Mouse (Mus musculus) stomach, embryonic 16.5 days (tissue): ENCODE results near the gene Sbf2. TPM values are rescaled to one million over a fixed set of nuclear protein-coding genes. Genes with fewer than 3 reads are reported as not detected.

Experiments
- ATAC-seq: fragments of 200-750 bp; cut with Nextera tagmentation; 2 replicates; pipeline ENCODE4 v1.8.0; 2017; ENCODE audit warnings: moderate number of reproducible peaks, moderate TSS enrichment; ENCODE audit not compliant: insufficient read depth, low FRiP score
- H3K27ac ChIP-seq: fragments of 300-500 bp; sonication (generic); 2 replicates; pipeline ENCODE4 v1.5.1; 2014; ENCODE audit warnings: low read length
- H3K27me3 ChIP-seq: fragments of 300-500 bp; sonication (generic); 2 replicates; pipeline ENCODE4 v1.6.1; 2014; ENCODE audit warnings: low read length, control low read depth, mixed read lengths; ENCODE audit not compliant: control insufficient read depth, insufficient read depth
- H3K36me3 ChIP-seq: fragments of 300-500 bp; sonication (generic); 2 replicates; pipeline ENCODE4 v1.6.1; 2014; ENCODE audit warnings: low read length; ENCODE audit not compliant: control insufficient read depth, insufficient read depth
- H3K4me1 ChIP-seq: fragments of 300-500 bp; sonication (generic); 2 replicates; pipeline ENCODE4 v1.6.1; 2014; ENCODE audit warnings: low read length, control low read depth, mixed read lengths; ENCODE audit not compliant: control insufficient read depth, insufficient read depth
- H3K4me2 ChIP-seq: fragments of 300-500 bp; sonication (generic); 2 replicates; pipeline ENCODE4 v1.6.1; 2014; ENCODE audit warnings: low read depth, low read length, mixed read lengths
- H3K4me3 ChIP-seq: fragments of 300-500 bp; sonication (generic); replicated peaks from 2 replicates; pipeline ENCODE4 v1.5.1; 2014; ENCODE audit warnings: mild to moderate bottlenecking, low read length
- H3K9ac ChIP-seq: fragments of 300-500 bp; sonication (generic); 2 replicates; pipeline ENCODE4 v1.6.1; 2014; ENCODE audit warnings: low read length
- H3K9me3 ChIP-seq: fragments of 300-500 bp; sonication (generic); replicated peaks from 2 replicates; pipeline ENCODE4 v1.6.1; 2016; ENCODE audit warnings: low read length, control low read depth; ENCODE audit not compliant: control insufficient read depth
- WGBS: fragments of 180-500 bp; shearing (Covaris S2); extraction: QIAGEN DNeasy Blood & Tissue Kit; methylation state at CpG from one replicate; pipeline ENCODE4 v1.1.7; 2014; 5-methylcytosine and 5-hydroxymethylcytosine counted together
- polyA plus RNA-seq: library from polyadenylated mRNA; unstranded; fragments of >200 nt; fragmentation: Nextera tagmentation; extraction: Ambion mirVana; gene quantifications from 2 replicates; pipeline ENCODE4 v1.2.1, GENCODE M21; 2015

Gene Sbf2
- polyA plus RNA-seq, 1 experiment from 2014 or later, result 31.6 TPM

DNA sequence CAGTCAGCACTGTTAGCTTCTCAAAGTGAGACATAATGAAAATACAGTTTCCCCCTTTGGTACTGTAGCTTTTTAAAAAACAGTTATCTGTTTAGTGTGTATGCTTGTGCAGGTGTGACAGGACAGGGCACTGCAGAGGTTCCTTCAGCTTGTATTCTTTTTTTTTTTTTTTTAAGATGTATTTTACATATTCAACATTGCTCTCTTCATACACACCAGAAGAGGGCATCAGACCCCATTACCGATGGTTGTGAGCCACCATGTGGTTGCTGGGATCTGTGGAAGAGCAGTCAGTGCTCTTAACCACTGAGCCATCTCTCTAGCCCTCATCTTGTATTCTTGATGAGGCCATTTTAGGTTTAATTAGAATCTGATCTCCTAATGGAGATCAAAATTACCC is 289.9 kb downstream of the Sbf2 start:
- Histone ChIP-seq H3K9me3 (no peaks in the 10 kb centered on the region), H3K4me3 (no peak overlapping the region), H3K36me3 (peaks cover 15% of the 10 kb centered on the region), H3K4me1 (no peaks in the 10 kb centered on the region), H3K27me3 (no peaks in the 10 kb centered on the region), H3K4me2 (no peak overlapping the region), H3K9ac (no peak overlapping the region), H3K27ac (no peak overlapping the region)
- WGBS, result 97% methylated on average over 1 of the region's 1 CpGs
- no peak for ATAC-seq

GRCm38 (mm10) chr7:110321106-110321505 is 293.6 kb downstream of the Sbf2 start:
- H3K4me2 ChIP-seq, result no peak overlapping the region
- no peak overlapping the region for H3K27ac ChIP-seq
- H3K27me3 ChIP-seq, result no peaks in the 10 kb centered on the region
- no peak overlapping the region for H3K4me3 ChIP-seq
- no peak overlapping the region for H3K9ac ChIP-seq
- no peak for ATAC-seq
- WGBS, result 73% methylated on average over 5 of the region's 5 CpGs
- no peaks in the 10 kb centered on the region for H3K9me3 ChIP-seq
- peaks cover 10% of the 10 kb centered on the region for H3K36me3 ChIP-seq
- no peaks in the 10 kb centered on the region for H3K4me1 ChIP-seq

DNA sequence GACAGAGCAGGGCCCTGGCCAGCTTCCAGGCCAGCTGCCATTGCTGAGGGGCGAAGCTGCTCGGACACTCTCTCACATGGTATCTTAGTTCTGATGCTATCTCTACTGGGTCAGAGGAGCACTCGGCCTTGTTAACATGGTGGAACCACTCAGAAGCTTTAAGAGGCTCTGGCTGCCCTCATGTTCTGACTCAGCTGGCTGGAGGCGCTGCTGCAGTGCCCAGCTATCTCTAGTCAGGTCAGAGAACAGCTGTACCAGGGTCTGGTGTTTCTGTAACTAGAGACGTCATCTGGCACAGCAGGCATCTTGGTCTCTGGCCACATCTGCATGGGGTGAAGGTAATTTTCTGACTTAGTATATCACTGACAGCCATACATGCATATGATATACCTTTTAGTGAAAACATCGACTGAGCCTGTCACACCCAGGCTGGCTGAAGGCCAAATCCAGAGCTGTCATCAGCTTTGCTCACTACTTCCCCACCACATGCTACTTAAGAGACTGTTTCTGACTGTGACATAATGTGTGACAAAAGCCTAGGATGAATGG is 295.7 kb downstream of the Sbf2 start:
- Histone ChIP-seq H3K27ac (no peak overlapping the region), H3K36me3 (0 out of 2 replicates have a peak, but pooled peaks cover 11% of the 10 kb centered on the region), H3K27me3 (no peaks in the 10 kb centered on the region), H3K9ac (no peak overlapping the region), H3K4me3 (no peak overlapping the region), H3K4me1 (no peaks in the 10 kb centered on the region), H3K9me3 (no peaks in the 10 kb centered on the region), H3K4me2 (no peak overlapping the region)
- no peak for ATAC-seq
- 66% methylated on average over 6 of the region's 6 CpGs for WGBS

GRCm38 (mm10) chr7:110317412-110317811 is 297.3 kb downstream of the Sbf2 start:
- Histone ChIP-seq H3K4me2 (no peak overlapping the region), H3K4me3 (no peak overlapping the region), H3K36me3 (0 out of 2 replicates have a peak, but pooled peaks cover 11% of the 10 kb centered on the region), H3K4me1 (no peaks in the 10 kb centered on the region), H3K9ac (no peak overlapping the region), H3K27me3 (no peaks in the 10 kb centered on the region), H3K9me3 (no peaks in the 10 kb centered on the region), H3K27ac (no peak overlapping the region)
- 84% methylated on average over 4 of the region's 4 CpGs for WGBS
- ATAC-seq, result no peak

DNA sequence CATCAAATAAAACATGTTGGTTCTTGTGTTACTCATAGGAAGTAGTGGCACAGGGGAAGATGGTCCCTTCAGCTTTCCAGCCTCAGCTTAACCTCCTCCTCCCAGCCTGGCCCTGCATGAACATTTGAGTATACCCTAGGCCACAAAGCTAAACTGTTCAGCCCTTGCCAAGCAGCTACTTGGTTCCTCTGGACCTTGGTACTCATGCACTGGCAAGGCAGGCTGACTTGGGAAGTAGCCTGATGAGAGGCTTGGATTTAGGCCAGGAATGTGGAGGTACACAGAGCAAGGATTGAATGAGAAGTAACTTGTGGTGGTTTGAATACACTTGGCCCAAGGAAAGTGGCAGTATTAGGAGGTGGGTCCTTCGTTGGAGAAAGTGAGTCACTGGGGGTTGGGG is 299.4 kb downstream of the Sbf2 start:
- Histone ChIP-seq H3K4me1 (no peaks in the 10 kb centered on the region), H3K4me2 (no peak overlapping the region), H3K9ac (no peak overlapping the region), H3K4me3 (no peak overlapping the region), H3K9me3 (no peaks in the 10 kb centered on the region), H3K27me3 (no peaks in the 10 kb centered on the region), H3K27ac (no peak overlapping the region), H3K36me3 (0 out of 2 replicates have a peak, but pooled peaks cover 17% of the 10 kb centered on the region)
- no peak for ATAC-seq
- WGBS, result 87% methylated on average over 1 of the region's 1 CpGs

DNA sequence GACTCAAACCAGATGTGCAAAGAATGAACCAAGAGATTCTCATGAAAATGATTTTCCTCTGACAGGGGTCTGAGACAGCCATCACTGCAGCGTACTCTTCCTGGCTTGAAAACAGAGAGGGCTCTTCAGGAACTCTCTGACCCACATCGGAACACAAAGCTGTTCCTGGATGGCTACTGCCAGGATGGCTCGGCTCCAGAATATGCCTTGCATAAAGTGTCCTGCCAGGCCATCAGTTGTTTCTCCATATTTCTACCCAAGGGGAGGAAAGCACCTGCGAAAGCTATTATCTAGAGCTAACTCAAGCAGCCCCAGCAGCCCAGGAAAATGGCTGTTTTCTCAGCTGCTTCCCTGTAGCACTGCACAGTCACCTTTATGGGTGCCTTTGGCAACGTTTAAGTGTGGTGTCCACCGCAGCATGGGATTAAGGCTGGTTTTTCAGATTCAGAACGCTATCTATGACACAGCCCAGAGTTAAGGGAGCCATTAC is 300.3 kb downstream of the Sbf2 start:
- ATAC-seq, result no peak
- no peak overlapping the region for H3K27ac ChIP-seq
- WGBS, result 88% methylated on average over 7 of the region's 7 CpGs
- H3K4me2 ChIP-seq, result no peak overlapping the region
- H3K36me3 ChIP-seq, result 0 out of 2 replicates have a peak, but pooled peaks cover 17% of the 10 kb centered on the region
- H3K4me3 ChIP-seq, result no peak overlapping the region
- no peaks in the 10 kb centered on the region for H3K4me1 ChIP-seq
- H3K27me3 ChIP-seq, result no peaks in the 10 kb centered on the region
- H3K9ac ChIP-seq, result no peak overlapping the region
- no peaks in the 10 kb centered on the region for H3K9me3 ChIP-seq

DNA sequence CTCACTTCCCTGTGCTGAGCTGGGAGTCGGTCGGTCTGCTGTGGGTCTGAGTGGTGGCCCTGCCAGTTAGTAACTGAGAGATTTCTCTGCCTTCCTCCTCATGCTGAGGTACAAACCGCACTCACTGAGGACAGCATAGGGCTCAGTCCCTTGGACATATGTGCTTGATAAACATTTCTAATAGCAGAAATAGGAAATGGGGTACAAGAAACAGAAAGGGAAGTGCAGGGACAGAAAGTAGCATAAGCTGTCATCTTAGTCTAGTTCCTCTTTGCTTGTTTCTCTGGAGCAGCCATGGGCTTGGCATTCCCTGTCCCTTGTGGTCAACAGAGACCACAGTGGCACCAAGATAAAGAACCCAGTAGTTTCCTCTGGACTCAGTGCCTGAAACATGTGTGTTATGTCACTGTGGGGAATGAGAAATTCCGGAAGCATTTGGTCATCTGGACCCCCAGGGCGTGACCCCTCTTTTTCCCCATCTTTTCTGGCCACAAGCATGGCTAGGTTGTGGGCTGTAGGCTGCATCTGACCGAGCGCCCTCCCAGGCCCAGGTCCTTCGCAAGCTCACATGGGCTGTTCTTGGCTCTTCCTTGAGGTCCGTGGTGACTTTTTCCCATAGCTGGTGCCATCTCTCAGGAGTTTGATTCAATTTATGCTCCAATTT is 301.2 kb downstream of the Sbf2 start:
- ATAC-seq, result no peak
- WGBS, result 86% methylated on average over 9 of the region's 9 CpGs
- no peaks in the 10 kb centered on the region for H3K27me3 ChIP-seq
- no peak overlapping the region for H3K27ac ChIP-seq
- H3K4me3 ChIP-seq, result no peak overlapping the region
- no peaks in the 10 kb centered on the region for H3K4me1 ChIP-seq
- 0 out of 2 replicates have a peak, but pooled peaks cover 17% of the 10 kb centered on the region for H3K36me3 ChIP-seq
- H3K9ac ChIP-seq, result no peak overlapping the region
- H3K9me3 ChIP-seq, result no peaks in the 10 kb centered on the region
- no peak overlapping the region for H3K4me2 ChIP-seq

- 86% methylated on average over 8 of the region's 8 CpGs for WGBS
- H3K27me3 ChIP-seq, result no peaks in the 10 kb centered on the region
- 0 out of 2 replicates have a peak, but pooled peaks cover 6% of the 10 kb centered on the region for H3K36me3 ChIP-seq
- no peak for ATAC-seq
- no peaks in the 10 kb centered on the region for H3K9me3 ChIP-seq
- no peak overlapping the region for H3K9ac ChIP-seq
- no peaks in the 10 kb centered on the region for H3K4me1 ChIP-seq
- no peak overlapping the region for H3K4me2 ChIP-seq
- no peak overlapping the region for H3K27ac ChIP-seq
- no peak overlapping the region for H3K4me3 ChIP-seq
Observed at GRCm38 (mm10) chr7:110309246-110309645, 305.5 kb downstream of the Sbf2 start.

- Histone ChIP-seq H3K9me3 (no peaks in the 10 kb centered on the region), H3K9ac (no peak overlapping the region), H3K4me2 (no peak overlapping the region), H3K36me3 (0 out of 2 replicates have a peak, but pooled peaks cover 6% of the 10 kb centered on the region), H3K4me3 (no peak overlapping the region), H3K27me3 (no peaks in the 10 kb centered on the region), H3K27ac (no peak overlapping the region), H3K4me1 (no peaks in the 10 kb centered on the region)
- WGBS, result 89% methylated on average over 11 of the region's 11 CpGs
- ATAC-seq, result no peak
Observed at GRCm38 (mm10) chr7:110307741-110308140, 307.0 kb downstream of the Sbf2 start.
